Mouse (Mus musculus) megakaryocyte progenitor cell, adult 5-6 weeks (primary cell): ENCODE measurements around the gene Elp4. TPM values are rescaled to one million over a fixed set of nuclear protein-coding genes. Genes with fewer than 3 reads are reported as not detected.
A peak's percentile ranks its signal among the peaks of the same experiment; 100 is the strongest.

Experiments
- ATAC-seq: replicated peaks from 2 replicates; pipeline ENCODE4 v1.8.0; 2016; ENCODE audit warnings: mild to moderate bottlenecking, moderate TSS enrichment, inconsistent platforms; ENCODE audit not compliant: poor library complexity
- total RNA-seq, 2 experiments: library from RNA; stranded (forward) in 1 of 2; stranded (reverse) in 1 of 2; fragments of 157-497, 149-512 nt in 1 of 2; fragments of 200-1000 nt in 1 of 2; gene quantifications; 2 replicates each; pipeline versions ENCODE4 v1.2.3 to v1.2.4; 2015 to 2017

Elp4 gene
- total RNA-seq (2015) (20.2 and 24.0 TPM in 2 replicates), total RNA-seq (2017) (11.4 and 16.0 TPM in 2 replicates)

GRCm38 (mm10) chr2:105903896-105904756, at the start of gene Elp4, which contains the start of gene Immp1l:
Gene Elp4 (minus strand): TSS chr2:105904564.
Gene Immp1l (plus strand): TSS chr2:105904638.
- peak; percentile 97 for ATAC-seq

DNA sequence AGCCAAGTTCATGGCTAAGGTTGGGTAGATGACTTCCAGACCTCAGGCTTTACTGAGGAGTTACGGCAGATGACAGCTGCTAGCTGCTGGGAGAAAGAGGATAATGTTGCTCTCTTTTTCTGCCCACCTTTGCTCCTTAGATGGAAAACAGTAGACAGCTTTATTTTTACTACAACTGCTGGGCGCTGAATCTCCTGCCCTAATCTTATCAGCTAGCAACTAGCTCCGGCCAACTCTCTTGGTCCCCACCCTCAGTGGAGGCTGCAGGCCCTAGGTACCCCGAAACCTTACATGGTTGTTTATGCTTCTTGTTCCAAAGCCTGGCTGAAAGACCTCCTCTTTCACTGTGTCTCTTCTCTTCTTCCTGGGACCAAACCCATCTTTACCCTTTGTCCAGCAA, 49.5 kb upstream of the Elp4 start:
- ATAC-seq = no peak

GRCm38 (mm10) chr2:105951350-105951940, 47.1 kb upstream of the Elp4 start:
- no peak for ATAC-seq

- ATAC-seq = no peak
These were observed 45.8 kb upstream of the Elp4 start for GRCm38 (mm10) chr2:105950131-105950530.

- ATAC-seq = no peak
These were observed 13.4 kb upstream of the Elp4 start for GRCm38 (mm10) chr2:105917623-105918346.

DNA sequence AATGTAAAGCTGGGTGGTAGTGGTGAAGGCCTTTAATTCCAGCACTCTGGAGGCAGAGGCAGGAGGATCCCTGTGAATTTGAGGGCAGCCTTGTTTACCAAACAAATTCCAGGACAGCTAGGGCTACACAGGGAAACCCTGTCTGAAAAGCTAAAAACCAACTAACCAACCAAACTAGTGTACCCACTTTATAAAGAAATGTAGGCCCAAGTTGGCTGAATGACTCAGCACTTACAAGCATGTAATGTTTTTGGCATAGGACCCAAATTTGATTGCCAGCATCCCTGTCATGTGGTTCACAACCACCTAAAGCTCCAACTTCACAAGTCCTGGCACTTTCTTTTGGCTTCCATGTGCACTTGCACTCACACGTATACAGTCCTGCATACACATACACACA, 12.3 kb upstream of the Elp4 start:
- peak; percentile 42 for ATAC-seq

- no peak for ATAC-seq
These were observed 9.4 kb upstream of the Elp4 start for GRCm38 (mm10) chr2:105913655-105914366.

- no peak for ATAC-seq
These were observed 6.2 kb upstream of the Elp4 start for GRCm38 (mm10) chr2:105910611-105911010.

GRCm38 (mm10) chr2:105908351-105908750, 4.0 kb upstream of the Elp4 start:
- peak; percentile 45 for ATAC-seq

GRCm38 (mm10) chr2:105904757-105905146, 388 bp upstream of the Elp4 start:
- ATAC-seq = peak; percentile 42

DNA sequence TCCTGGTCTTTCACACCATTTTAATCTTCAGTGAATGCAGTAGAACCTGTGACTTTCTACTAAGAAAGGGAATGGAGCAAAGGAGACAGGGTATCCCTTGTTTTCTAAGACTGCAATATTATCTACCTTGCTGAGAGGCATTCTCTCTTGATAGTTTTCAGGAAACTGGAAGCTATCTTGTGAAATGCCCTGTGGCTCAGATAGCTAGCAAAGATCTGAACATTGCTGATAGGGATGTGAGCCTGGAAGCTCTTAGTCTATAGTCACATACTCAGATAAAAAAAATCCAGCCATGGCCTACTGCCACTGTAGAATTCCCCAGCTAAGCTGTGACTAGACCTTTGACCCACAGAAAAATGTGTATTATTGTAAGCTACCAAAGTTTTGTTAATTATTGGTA, 13.5 kb downstream of the Elp4 start:
- ATAC-seq = no peak

- peak; percentile 34; the same call in 1 of the 2 replicates for ATAC-seq
These were observed 31.0 kb downstream of the Elp4 start for GRCm38 (mm10) chr2:105873403-105873802.

- no peak for ATAC-seq
These were observed 49.6 kb downstream of the Elp4 start for GRCm38 (mm10) chr2:105854740-105855139.

DNA sequence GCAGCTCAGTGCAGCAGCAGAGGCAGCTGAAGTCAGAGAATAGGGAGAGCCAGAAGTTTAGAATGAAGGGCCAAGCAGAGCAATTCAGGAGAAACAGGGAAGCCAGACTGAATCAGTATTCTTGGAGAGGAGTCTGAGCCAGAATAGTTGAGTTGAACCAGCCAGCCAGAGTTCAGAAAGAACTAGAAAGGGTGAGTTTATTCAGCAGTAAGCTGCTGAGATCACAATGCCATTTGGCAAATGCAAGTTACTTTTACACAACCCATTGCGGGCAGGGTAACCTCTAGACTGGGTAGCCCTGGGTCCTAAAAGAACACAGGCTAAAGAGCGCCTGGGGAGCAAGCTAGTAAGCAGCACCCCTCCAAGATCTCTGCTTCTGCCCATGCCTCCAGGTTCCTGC, 51.4 kb downstream of the Elp4 start:
- ATAC-seq = no peak

- ATAC-seq = no peak
These were observed 52.6 kb downstream of the Elp4 start for GRCm38 (mm10) chr2:105851714-105852293.

- ATAC-seq = no peak
These were observed 61.2 kb downstream of the Elp4 start for GRCm38 (mm10) chr2:105843151-105843550.

GRCm38 (mm10) chr2:105817965-105818364, 86.4 kb downstream of the Elp4 start:
- peak; percentile 52 for ATAC-seq

DNA sequence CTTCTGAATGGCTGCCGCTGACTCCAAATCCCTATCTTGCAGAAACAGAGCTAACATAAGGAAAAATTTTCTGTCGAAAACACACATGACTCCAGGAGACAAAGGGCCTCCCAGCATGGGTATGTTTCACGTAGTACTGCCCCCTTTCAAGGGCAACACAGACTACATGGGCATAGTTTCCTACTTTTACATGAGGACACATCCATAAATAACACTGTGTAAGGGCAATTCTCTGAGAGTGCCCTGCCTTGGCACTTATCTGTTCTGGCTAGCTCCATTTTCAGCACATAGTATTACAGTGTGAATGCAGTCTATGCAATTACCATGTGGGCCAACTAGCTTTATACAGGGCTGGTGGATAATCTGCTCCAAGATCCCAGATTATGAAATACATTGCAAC, 89.2 kb downstream of the Elp4 start:
- ATAC-seq = no peak

DNA sequence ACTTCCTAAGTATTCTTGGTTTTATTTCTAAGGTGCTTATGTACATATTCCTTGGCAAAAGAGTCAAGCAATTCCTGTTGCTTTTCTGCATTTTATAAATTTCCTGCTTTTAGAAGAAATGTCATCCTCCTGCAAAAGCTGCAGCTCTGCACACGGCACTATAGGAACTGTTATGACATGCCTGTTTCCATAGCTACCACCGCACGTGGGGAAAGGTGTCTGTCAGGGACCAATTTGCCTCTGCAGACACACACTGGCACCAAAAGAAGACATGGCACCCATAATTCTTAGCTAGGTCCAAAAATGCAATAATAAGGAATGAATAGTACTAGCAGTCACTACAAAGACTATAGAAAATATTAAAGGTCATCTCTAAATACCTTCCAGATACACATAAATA, 91.3 kb downstream of the Elp4 start:
- ATAC-seq = no peak

DNA sequence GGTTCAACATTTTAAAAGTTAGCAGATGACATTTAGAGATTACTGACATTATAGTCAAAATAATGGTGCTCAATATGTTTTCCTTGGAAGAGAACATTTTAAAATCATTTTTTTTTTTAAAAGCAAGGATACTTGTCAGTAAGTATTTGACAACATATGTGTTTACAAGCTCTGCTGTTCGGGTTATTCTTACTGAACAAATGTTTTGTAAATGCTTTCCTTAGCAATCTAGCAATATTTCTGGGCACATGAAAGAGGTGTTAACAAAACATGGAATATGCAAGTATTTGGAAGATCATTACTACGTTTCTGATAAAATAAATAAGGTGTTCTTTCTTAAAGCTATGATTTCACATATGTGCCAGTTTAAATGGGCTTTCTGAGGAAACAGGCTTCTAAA, 94.1 kb downstream of the Elp4 start:
- no peak for ATAC-seq

DNA sequence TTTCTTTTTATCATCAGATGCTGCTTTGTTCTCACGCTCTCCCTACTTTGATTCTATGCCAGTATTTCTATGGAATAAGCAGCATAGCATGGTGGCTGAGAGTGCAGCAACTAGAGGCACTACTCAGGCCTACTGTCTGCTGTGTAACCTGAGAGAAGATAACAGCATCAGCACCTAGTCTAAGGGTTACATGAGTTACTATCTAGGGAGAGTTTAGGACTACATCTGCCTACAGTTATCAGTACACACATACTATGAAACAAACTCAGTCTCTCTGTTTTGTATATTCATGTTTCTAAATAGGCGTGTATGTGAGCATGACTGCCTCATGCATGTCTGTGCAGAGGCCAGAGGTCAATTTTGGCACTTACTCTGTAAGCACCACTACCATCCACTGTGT, 97.8 kb downstream of the Elp4 start:
- peak; percentile 58 for ATAC-seq
